Mouse (Mus musculus) heart, adult 10 weeks (tissue): ENCODE data around the gene Magea8. TPM values are rescaled to one million over a fixed set of nuclear protein-coding genes. Genes with fewer than 3 reads are reported as not detected.

ENCODE experiments used
- polyA plus RNA-seq: library from polyadenylated mRNA; stranded (reverse); fragments of 350-450 nt; fragmentation: Illumina TruSeq; extraction: RNeasy Lipid Tissue Mini Kit (QIAGEN cat#74804); gene quantifications from one replicate; pipeline ENCODE4 v1.2.3, GENCODE M21; 2014; ENCODE audit warnings: low read depth, low replicate concordance

Gene Magea8
- polyA plus RNA-seq: not detected

GRCm38 (mm10) chrX:154995750-154996149, at the start of gene Magea8:
Gene Magea8 (minus strand): TSS chrX:154995850.

GRCm38 (mm10) chrX:154949405-154949804, 46.2 kb downstream of the Magea8 start, which contains the start of gene Magea3:
Gene Magea3 (minus strand): TSS chrX:154949505.

GRCm38 (mm10) chrX:154935887-154936286, 59.8 kb downstream of the Magea8 start, which contains the start of gene Magea6:
Gene Magea6 (minus strand): TSS chrX:154935987.

Other genes with a start within 250 kb of the Magea8 start
- not detected for gene Cldn34b1, start 105.6 kb downstream of the Magea8 start, polyA plus RNA-seq
- gene Magea6, start 59.9 kb downstream of the Magea8 start, polyA plus RNA-seq: not detected
- not detected for gene Magea3, start 46.3 kb downstream of the Magea8 start, polyA plus RNA-seq
- gene Magea5, start 67.3 kb upstream of the Magea8 start, polyA plus RNA-seq: not detected
- gene Magea1, start 93.9 kb upstream of the Magea8 start, polyA plus RNA-seq: not detected
- not detected for gene Magea2, start 97.8 kb upstream of the Magea8 start, polyA plus RNA-seq
- gene Cldn34b2, start 132.6 kb upstream of the Magea8 start, polyA plus RNA-seq: not detected
- 61.5 TPM for gene Sat1, start 220.6 kb upstream of the Magea8 start, polyA plus RNA-seq